Mouse (Mus musculus) cerebellum, adult 2 months (tissue): ENCODE results near the gene Vcp. TPM values are rescaled to one million over a fixed set of nuclear protein-coding genes. Genes with fewer than 3 reads are reported as not detected.

ENCODE experiments used
- DNase-seq, 2 experiments: peaks; one replicate each; pipeline ENCODE4 v3.0.0; 2021
- H3K27ac ChIP-seq: fragments of 200-500 bp; 2 replicates; pipeline ENCODE4 v1.5.1; 2012; ENCODE audit warnings: low read length, control low read depth, inconsistent platforms; ENCODE audit not compliant: insufficient read depth
- H3K27me3 ChIP-seq: fragments of 200-500 bp; 2 replicates; pipeline ENCODE4 v1.6.1; 2012; ENCODE audit warnings: inconsistent platforms, mild to moderate bottlenecking, low read length, moderate library complexity; ENCODE audit not compliant: control insufficient read depth, insufficient read depth
- H3K4me1 ChIP-seq: fragments of 200-500 bp; 2 replicates; pipeline ENCODE4 v1.6.1; 2011; ENCODE audit warnings: low read length; ENCODE audit not compliant: control insufficient read depth, insufficient read depth
- H3K4me3 ChIP-seq: fragments of 200-500 bp; replicated peaks from 2 replicates; pipeline ENCODE3; 2011; ENCODE audit warnings: mild to moderate bottlenecking, low read depth, low read length, control low read depth; ENCODE audit not compliant: insufficient read depth
- CTCF ChIP-seq: fragments of 200-500 bp; IDR thresholded peaks from 2 replicates; pipeline ENCODE4 v1.5.1; 2011; ENCODE audit warnings: low read depth, mild to moderate bottlenecking, control low read depth, low read length, moderate library complexity, borderline replicate concordance; ENCODE audit not compliant: insufficient read depth
- POLR2A ChIP-seq: fragments of 200-500 bp; IDR thresholded peaks from 2 replicates; pipeline ENCODE4 v1.6.1; 2011; ENCODE audit warnings: low read length, control low read depth, borderline replicate concordance; ENCODE audit not compliant: insufficient read depth
- WGBS: fragments of 180-500 bp; shearing (Covaris S2); methylation state at CpG from one replicate; pipeline ENCODE4 v1.1.7; 2018; 5-methylcytosine and 5-hydroxymethylcytosine counted together
- polyA plus RNA-seq: library from polyadenylated mRNA; depleted of rRNA; stranded (reverse); fragments of >200 nt; gene quantifications from 2 replicates; pipeline ENCODE4 v1.2.3, GENCODE M21; 2012; rRNA removed

Vcp gene
- polyA plus RNA-seq, 1 experiment, result 196 TPM

GRCm38 (mm10) chr4:42932229-42932969 lies 67.9 kb downstream of the Vcp start:
- WGBS, result 57% methylated on average over 8 of the region's 8 CpGs
- no peak overlapping the region for H3K27ac ChIP-seq
- no peak overlapping the region for H3K4me3 ChIP-seq
- TF ChIP-seq POLR2A, result no peak
- no peak for TF ChIP-seq CTCF
- no peaks in the 10 kb centered on the region for H3K27me3 ChIP-seq
- DNase-seq, result no peak
- no peaks in the 10 kb centered on the region for H3K4me1 ChIP-seq

Other genes starting within 250 kb of the Vcp start
- gene Ccl19, start 243.9 kb downstream of the Vcp start, polyA plus RNA-seq, result 1.5 and 1.6 TPM in 2 replicates
- not detected in 2 replicates for gene Ccl21a, start 226.5 kb downstream of the Vcp start, polyA plus RNA-seq
- gene Fam205a1, start 146.6 kb downstream of the Vcp start, polyA plus RNA-seq, result 0.35 and 0.59 TPM in 2 replicates
- gene Gm12394, start 143.7 kb downstream of the Vcp start, polyA plus RNA-seq, result 0.10 and 0.11 TPM in 2 replicates
- 0.10 TPM in 1 of 2 replicates, not detected in the other for gene Fam205c, start 126.3 kb downstream of the Vcp start, polyA plus RNA-seq
- gene Phf24, start 83.8 kb downstream of the Vcp start, polyA plus RNA-seq, result 79.9 and 84.1 TPM in 2 replicates
- gene Dnajb5, start 50.7 kb downstream of the Vcp start, polyA plus RNA-seq, result 55.0 and 58.7 TPM in 2 replicates
- not detected in 2 replicates for gene 1700022I11Rik, start 30.9 kb downstream of the Vcp start, polyA plus RNA-seq
- 36.2 and 36.7 TPM in 2 replicates for gene Fancg, start 10.0 kb upstream of the Vcp start, polyA plus RNA-seq
- gene Pigo, start 25.3 kb upstream of the Vcp start, polyA plus RNA-seq, result 35.8 and 35.9 TPM in 2 replicates
- gene Stoml2, start 31.2 kb upstream of the Vcp start, polyA plus RNA-seq, result 138 and 142 TPM in 2 replicates
- 29.9 and 32.5 TPM in 2 replicates for gene Fam214b, start 45.7 kb upstream of the Vcp start, polyA plus RNA-seq
- 12.8 and 14.5 TPM in 2 replicates for gene Unc13b, start 58.4 kb upstream of the Vcp start, polyA plus RNA-seq